Mouse (Mus musculus): ENCODE data around the gene Olfr325. TPM values are rescaled to one million over a fixed set of nuclear protein-coding genes. Genes with fewer than 3 reads are reported as not detected.

The Olfr325 gene
- total and polyA plus RNA-seq, 3 experiments: not detected

GRCm38 (mm10) chr11:58630401-58630800 lies 52.9 kb downstream of the Olfr325 start, which contains the start of gene Olfr323:
Olfr323 (minus strand) TSS chr11:58630501.
- no peak for DNase-seq

Other genes with a start within 250 kb of the Olfr325 start
- gene Zfp672, start 247.4 kb upstream of the Olfr325 start, total RNA-seq (2021): 10 to 100 TPM; 43.6 to 51.2 TPM
- 59.3 and 59.9 TPM in 2 replicates for gene Zfp672, start 247.4 kb upstream of the Olfr325 start, polyA plus RNA-seq (2012; rRNA removed)
- gene Sh3bp5l, start 247.0 kb upstream of the Olfr325 start, total RNA-seq (2021): 10 to 100 TPM; 24.3 to 54.5 TPM
- 49.6 and 49.7 TPM in 2 replicates for gene Sh3bp5l, start 247.0 kb upstream of the Olfr325 start, polyA plus RNA-seq (2012; rRNA removed)
- gene Lypd8, start 198.7 kb upstream of the Olfr325 start, total RNA-seq (2021): not detected
- gene Lypd8, start 198.7 kb upstream of the Olfr325 start, polyA plus RNA-seq (2012; rRNA removed): 0.16 and 0.73 TPM in 2 replicates
- not detected for gene 1810065E05Rik, start 156.6 kb upstream of the Olfr325 start, total RNA-seq (2021)
- gene 1810065E05Rik, start 156.6 kb upstream of the Olfr325 start, polyA plus RNA-seq (2012; rRNA removed): not detected in 2 replicates
- not detected for gene Gm12253, start 145.2 kb upstream of the Olfr325 start, total RNA-seq (2021)
- not detected in 2 replicates for gene Gm12253, start 145.2 kb upstream of the Olfr325 start, polyA plus RNA-seq (2012; rRNA removed)
- not detected for gene Lypd9, start 124.8 kb upstream of the Olfr325 start, total RNA-seq (2021)
- gene Lypd9, start 124.8 kb upstream of the Olfr325 start, polyA plus RNA-seq (2012; rRNA removed): not detected in 2 replicates
- not detected for gene Olfr30, start 115.5 kb upstream of the Olfr325 start, total RNA-seq (2021)
- gene Olfr30, start 115.5 kb upstream of the Olfr325 start, polyA plus RNA-seq (2012; rRNA removed): not detected in 2 replicates
- not detected for gene Olfr332, start 85.2 kb upstream of the Olfr325 start, total RNA-seq (2021)
- gene Olfr332, start 85.2 kb upstream of the Olfr325 start, polyA plus RNA-seq (2012; rRNA removed): not detected in 2 replicates
- not detected for gene Olfr331, start 75.2 kb upstream of the Olfr325 start, total RNA-seq (2021)
- gene Olfr331, start 75.2 kb upstream of the Olfr325 start, polyA plus RNA-seq (2012; rRNA removed): not detected in 2 replicates
- 1 to 10 TPM in 1 of 2 experiments, under 1 TPM in 1; 0.41 to 1.0 TPM for gene Olfr330, start 42.9 kb upstream of the Olfr325 start, total RNA-seq (2021)
- 0.95 and 3.2 TPM in 2 replicates for gene Olfr330, start 42.9 kb upstream of the Olfr325 start, polyA plus RNA-seq (2012; rRNA removed)
- 1 to 10 TPM in 1 of 2 experiments, under 1 TPM in 1; 0.62 to 1.4 TPM for gene Olfr329-ps, start 31.3 kb upstream of the Olfr325 start, total RNA-seq (2021)
- 0.69 and 1.0 TPM in 2 replicates for gene Olfr329-ps, start 31.3 kb upstream of the Olfr325 start, polyA plus RNA-seq (2012; rRNA removed)
- gene Olfr328, start 22.1 kb upstream of the Olfr325 start, total RNA-seq (2021): under 1 TPM in 1 of 2 experiments, not detected in 1; 0.24 TPM
- gene Olfr328, start 22.1 kb upstream of the Olfr325 start, polyA plus RNA-seq (2012; rRNA removed): not detected in 2 replicates
- gene Olfr224, start 7.2 kb upstream of the Olfr325 start, total RNA-seq (2021): not detected
- not detected in 2 replicates for gene Olfr224, start 7.2 kb upstream of the Olfr325 start, polyA plus RNA-seq (2012; rRNA removed)
- gene Olfr324, start 17.4 kb downstream of the Olfr325 start, total RNA-seq (2021): not detected
- gene Olfr324, start 17.4 kb downstream of the Olfr325 start, polyA plus RNA-seq (2012; rRNA removed): not detected in 2 replicates
- gene 2210407C18Rik, start 38.3 kb downstream of the Olfr325 start, total RNA-seq (2021): not detected
- 0.17 TPM in 1 of 2 replicates, not detected in the other for gene 2210407C18Rik, start 38.3 kb downstream of the Olfr325 start, polyA plus RNA-seq (2012; rRNA removed)
- not detected for gene Olfr323, start 52.8 kb downstream of the Olfr325 start, total RNA-seq (2021)
- gene Olfr323, start 52.8 kb downstream of the Olfr325 start, polyA plus RNA-seq (2012; rRNA removed): not detected in 2 replicates
- gene Trim58, start 62.7 kb downstream of the Olfr325 start, total RNA-seq (2021): not detected
- gene Trim58, start 62.7 kb downstream of the Olfr325 start, polyA plus RNA-seq (2012; rRNA removed): not detected in 2 replicates
- gene Olfr322, start 81.1 kb downstream of the Olfr325 start, total RNA-seq (2021): not detected
- gene Olfr322, start 81.1 kb downstream of the Olfr325 start, polyA plus RNA-seq (2012; rRNA removed): not detected in 2 replicates
- not detected for gene Olfr320, start 103.4 kb downstream of the Olfr325 start, total RNA-seq (2021)
- gene Olfr320, start 103.4 kb downstream of the Olfr325 start, polyA plus RNA-seq (2012; rRNA removed): not detected in 2 replicates
- not detected for gene Olfr319, start 121.4 kb downstream of the Olfr325 start, total RNA-seq (2021)
- not detected in 2 replicates for gene Olfr319, start 121.4 kb downstream of the Olfr325 start, polyA plus RNA-seq (2012; rRNA removed)
- gene Olfr318, start 146.3 kb downstream of the Olfr325 start, total RNA-seq (2021): not detected
- gene Olfr318, start 146.3 kb downstream of the Olfr325 start, polyA plus RNA-seq (2012; rRNA removed): not detected in 2 replicates
- gene Olfr317, start 161.5 kb downstream of the Olfr325 start, total RNA-seq (2021): not detected
- not detected in 2 replicates for gene Olfr317, start 161.5 kb downstream of the Olfr325 start, polyA plus RNA-seq (2012; rRNA removed)
- not detected for gene Olfr316, start 175.0 kb downstream of the Olfr325 start, total RNA-seq (2021)
- not detected in 2 replicates for gene Olfr316, start 175.0 kb downstream of the Olfr325 start, polyA plus RNA-seq (2012; rRNA removed)
- not detected for gene Olfr315, start 195.5 kb downstream of the Olfr325 start, total RNA-seq (2021)
- gene Olfr315, start 195.5 kb downstream of the Olfr325 start, polyA plus RNA-seq (2012; rRNA removed): not detected in 2 replicates
- not detected for gene Olfr314, start 205.2 kb downstream of the Olfr325 start, total RNA-seq (2021)
- gene Olfr314, start 205.2 kb downstream of the Olfr325 start, polyA plus RNA-seq (2012; rRNA removed): not detected in 2 replicates
- gene Fam183b, start 224.2 kb downstream of the Olfr325 start, total RNA-seq (2021): 1 to 10 TPM; 2.2 to 2.7 TPM
- gene Fam183b, start 224.2 kb downstream of the Olfr325 start, polyA plus RNA-seq (2012; rRNA removed): 0.39 TPM in 1 of 2 replicates, not detected in the other
- gene Olfr313, start 237.3 kb downstream of the Olfr325 start, total RNA-seq (2021): not detected
- not detected in 2 replicates for gene Olfr313, start 237.3 kb downstream of the Olfr325 start, polyA plus RNA-seq (2012; rRNA removed)